Mouse (Mus musculus) urinary bladder, postnatal 0 days (tissue): ENCODE results near the gene Osbpl3. TPM values are rescaled to one million over a fixed set of nuclear protein-coding genes. Genes with fewer than 3 reads are reported as not detected.

Experiments
- polyA plus RNA-seq: library from polyadenylated mRNA; unstranded; fragments of >200 nt; fragmentation: Nextera tagmentation; extraction: Ambion mirVana; gene quantifications from 2 replicates; pipeline ENCODE4 v1.2.1, GENCODE M21; 2015

Gene Osbpl3
- 14.7 and 19.5 TPM in 2 replicates for polyA plus RNA-seq

DNA sequence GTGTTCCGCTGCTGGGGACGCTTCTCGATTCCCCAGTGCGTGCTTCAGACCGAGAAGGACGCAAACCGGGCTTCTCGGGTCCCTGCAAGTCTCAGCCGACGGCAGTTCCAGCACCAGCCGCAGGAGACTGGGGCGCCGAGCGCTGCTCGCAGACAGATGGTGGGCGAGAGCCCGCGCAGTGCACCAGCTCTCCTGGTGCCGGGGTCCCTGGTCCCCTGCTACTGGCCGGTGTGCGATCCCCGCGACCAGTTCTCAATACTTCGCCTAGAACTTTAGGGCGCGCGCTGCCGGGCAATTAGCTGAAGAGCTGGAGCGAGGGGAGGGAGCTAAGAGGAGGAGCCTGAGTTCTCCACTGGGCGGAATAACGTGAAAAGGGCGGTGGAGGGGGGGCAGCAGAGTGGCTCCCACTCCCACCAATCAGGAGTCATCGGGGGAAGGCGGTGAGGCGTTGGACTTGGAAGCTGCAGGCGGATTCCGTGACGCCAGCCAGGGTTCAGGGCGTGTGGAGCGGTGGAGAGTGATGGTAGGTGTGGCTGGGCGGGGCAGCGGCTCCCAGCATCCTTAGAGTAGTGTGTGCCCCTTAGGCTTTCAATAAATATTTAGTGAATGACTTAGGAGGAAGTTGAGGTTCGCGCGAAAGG lies at the start of gene Osbpl3:
TSS of gene Osbpl3 (minus strand) at position 373 of the 641 bp plus-strand sequence.

DNA sequence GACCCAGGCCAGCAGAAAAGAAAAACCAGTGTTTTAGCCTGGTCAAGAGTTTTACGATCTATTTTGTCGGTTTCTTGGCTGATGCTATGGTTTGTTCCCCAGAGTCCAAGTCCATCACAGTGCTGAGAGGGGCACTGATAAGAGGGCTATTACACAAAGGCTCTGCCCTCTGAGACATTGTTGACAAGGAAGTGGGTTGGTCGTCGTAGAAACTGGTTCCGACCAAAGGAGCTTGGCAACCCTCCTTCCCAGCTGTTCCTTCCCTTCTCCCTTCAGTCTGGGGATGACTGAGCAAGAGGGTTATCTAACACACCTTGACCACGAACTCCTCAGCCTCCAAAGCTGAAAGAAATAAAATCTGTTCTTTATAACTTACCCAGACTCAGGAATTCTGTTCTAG lies 192.3 kb downstream of the Osbpl3 start, which contains the start of gene Gsdme:
TSS of gene Gsdme (minus strand) at position 193 of the 400 bp plus-strand sequence.

Other genes with a start within 250 kb of the Osbpl3 start
- 29.1 and 30.3 TPM in 2 replicates for gene Gsdme, start 192.3 kb downstream of the Osbpl3 start, polyA plus RNA-seq
- 66.1 and 72.2 TPM in 2 replicates for gene Cycs, start 110.3 kb upstream of the Osbpl3 start, polyA plus RNA-seq
- gene 4921507P07Rik, start 140.4 kb upstream of the Osbpl3 start, polyA plus RNA-seq: 1.1 and 1.2 TPM in 2 replicates
- not detected in 2 replicates for gene Npvf, start 198.2 kb upstream of the Osbpl3 start, polyA plus RNA-seq